Mouse (Mus musculus): ENCODE measurements around the gene Nyx.

Gene Nyx

DNA sequence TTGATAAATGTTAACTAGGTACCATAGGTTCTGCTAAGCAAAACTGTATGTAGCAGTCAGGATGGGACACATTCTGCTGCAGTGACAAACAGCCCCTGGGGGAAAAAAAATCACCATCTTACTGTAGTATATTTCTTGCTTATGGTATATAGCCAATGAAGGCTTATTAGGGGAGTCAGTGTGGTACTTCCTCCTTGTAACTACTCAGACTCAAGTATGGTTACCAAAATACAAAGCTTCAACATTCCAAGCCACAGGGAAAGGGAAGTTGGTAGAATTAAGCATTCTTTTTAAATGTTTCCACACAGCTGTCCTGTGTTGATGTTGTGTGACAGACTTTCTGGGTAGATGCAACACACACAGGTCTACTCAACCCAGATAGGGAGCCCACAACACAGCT is 27.0 kb downstream of the Nyx start:
- no peak for DNase-seq (ENCODE audit: low spot score in 2 of 2)

DNA sequence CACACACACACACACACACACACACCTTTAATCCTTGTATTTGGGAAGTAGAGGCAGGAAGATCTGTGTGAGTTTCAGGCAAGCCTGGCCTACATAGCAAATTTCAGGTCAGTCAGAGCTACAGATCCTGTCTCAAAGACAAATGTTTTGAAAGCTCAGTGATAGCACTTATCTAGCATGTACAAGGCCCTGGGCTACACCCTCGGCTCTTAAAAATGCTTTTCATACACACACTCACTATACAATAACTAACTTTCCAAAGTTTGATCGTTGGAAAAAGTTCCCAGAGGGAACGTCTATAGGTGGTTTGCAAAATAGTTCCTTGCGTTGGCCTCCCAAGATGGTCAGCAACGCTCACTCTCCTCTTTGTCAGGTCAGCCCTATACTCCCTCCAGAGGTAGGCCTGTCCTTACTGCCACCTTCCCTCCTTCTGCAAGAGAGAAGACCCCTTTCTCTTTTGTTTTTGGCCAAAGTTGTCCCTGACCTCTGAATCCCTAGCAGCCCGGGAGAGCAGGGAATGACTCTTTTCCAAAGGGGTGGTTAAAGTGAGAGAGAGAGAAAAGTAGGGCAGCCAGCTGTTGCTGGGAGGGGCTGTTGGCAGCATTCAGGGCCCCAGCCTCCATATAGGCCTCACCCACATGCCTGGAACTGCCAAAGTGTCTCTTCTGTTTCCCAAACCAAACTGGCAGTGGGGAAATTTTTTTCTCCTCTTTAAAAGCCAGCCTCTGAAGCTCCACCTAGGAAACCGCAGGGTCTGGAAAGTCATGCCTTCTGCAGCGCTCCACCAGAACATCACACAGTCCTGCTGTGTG is 29.2 kb downstream of the Nyx start:
- peak in 1 of 2 experiments; percentile 20 for DNase-seq (ENCODE audit: low spot score in 2 of 2)

DNA sequence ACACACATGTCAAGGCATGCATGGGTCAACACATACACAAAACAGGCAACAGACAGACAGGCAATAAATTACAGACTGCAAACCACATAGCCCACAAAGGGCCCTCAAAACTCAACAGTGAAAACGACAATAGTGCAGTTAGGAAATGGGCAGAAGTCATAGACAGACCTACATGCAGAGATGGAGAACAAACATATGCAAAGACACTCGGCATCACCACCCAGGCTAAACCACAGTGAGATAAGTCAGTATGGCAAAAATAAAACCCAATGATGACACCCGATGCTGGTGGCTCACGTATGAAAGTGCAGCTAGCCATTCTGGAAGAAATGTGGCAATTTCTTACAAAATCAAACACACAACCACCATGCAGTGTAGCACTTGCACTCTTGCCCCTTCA is 34.4 kb downstream of the Nyx start:
- DNase-seq (ENCODE audit: low spot score in 2 of 2), result no peak

DNA sequence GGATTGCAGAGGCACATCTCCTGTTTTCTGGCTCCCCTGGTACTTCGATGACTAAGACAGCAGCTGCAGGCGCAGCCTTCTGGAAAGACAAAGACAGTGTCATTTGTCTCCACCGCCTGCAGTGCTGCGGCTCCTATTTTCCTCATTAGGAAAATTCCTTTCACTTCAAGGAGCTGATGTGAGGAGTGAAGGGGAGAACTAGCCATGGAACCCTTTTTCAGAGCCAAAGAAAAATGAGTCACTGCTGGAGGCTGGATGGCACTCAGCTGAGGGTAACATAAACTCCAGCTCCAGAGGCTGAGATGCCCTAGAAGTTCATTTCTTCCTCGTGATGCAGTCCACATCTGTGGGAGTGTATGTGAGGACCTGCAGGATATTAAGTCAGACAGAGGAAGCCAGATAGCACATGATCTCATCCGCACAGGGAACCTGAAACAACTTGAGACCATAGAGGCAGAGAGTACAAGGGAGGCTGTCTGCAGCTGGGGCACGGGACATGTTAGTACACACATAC is 37.0 kb downstream of the Nyx start:
- DNase-seq (ENCODE audit: low spot score in 2 of 2), result peak; percentile 28 to 54

DNA sequence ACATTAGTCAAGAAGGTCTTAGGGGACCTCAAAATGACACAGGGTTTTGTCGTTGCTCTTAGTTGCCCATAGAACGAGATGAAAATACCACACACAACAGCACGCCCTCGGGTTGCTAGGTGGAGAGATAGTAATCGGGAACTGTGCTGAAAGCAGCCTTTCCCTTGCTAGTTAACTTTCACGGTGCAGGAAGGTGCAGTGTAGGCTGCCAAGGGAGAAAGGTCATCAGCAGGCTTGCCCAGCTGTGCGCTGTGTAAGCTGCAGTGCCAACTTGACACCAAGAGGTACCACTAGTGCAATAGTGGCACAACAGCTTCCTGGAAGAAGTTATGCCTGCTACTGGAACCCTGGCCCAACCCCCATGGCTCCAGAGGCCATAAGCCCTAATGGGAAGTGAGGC is 38.5 kb downstream of the Nyx start:
- no peak for DNase-seq (ENCODE audit: low spot score in 2 of 2)

DNA sequence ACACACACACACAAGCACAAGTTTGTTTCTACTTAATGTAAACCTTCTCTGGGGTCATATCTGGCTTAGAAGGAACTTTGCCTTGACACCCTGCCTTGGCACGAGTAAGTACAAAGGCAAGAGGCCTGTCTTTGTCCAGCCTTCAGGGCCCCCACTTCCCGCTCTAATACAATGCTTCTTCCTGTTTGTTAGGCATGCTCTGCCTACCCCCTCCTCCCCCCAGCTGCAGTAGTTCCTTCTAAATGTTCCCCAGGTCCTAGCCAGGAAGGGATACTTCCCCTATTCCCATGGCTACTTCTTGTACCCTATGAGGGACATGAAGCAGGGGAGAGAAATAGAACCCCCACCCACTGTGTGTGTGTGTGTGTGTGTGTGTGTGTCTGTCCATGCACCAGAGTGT is 40.5 kb downstream of the Nyx start:
- peak; percentile 51 to 72 for DNase-seq (ENCODE audit: low spot score in 2 of 2)

DNA sequence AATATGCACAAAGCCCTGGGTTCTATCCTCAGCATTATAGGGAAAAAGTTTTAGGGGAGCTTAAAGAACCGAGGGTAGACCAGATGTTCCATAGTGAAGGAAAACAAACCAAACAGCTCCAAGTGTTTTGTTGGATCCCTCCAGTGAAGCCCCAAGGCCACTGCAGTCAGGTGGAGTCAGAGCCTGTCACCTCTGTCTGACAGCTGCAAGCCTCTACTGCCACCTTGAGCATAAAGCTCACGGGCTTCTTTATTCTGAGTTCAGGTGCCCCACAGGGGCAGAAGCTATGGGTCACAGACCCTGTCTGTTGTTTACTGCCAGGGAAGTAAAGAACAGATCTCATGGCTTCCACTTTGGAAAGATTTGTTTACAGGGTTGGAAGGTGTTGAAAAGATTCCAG is 47.2 kb downstream of the Nyx start:
- no peak for DNase-seq (ENCODE audit: low spot score in 2 of 2)

DNA sequence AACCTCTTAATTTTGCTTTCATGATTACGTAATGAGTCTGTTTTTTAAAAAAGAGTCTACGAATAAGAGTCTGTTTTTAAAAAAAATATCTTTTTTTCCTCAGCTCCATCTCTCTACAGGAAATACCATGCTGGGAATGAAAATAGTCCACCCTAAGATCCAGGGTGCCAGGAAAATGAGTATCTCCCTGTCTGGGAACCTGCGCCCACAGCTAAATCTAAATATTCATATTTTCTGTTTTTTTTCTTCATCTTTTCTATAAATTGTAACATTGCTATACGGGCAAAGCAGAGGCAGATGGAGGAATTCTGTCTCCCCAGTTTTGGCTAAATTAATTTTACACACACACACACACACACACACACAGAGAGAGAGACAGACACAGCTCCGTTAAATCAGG is 48.0 kb downstream of the Nyx start:
- DNase-seq (ENCODE audit: low spot score in 2 of 2), result no peak

DNA sequence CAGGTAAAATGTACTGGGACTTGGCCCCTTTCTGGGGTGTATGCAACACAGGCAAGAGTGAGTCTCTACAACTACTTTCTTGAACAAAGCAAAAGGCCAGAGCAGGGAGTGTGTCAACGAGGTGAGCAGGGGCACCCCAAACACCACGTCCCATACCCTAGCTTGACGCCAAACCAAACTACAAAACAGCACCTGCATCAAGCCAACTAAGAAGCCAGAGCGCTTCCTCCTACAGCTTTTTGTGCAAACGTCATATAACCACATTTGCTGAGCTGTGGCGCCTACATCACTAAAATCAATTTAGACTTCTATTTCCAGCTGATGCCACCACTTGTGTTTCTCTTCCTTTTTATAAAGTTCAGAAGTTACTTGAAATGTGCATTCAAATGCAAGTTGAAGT is 50.5 kb downstream of the Nyx start:
- DNase-seq (ENCODE audit: low spot score in 2 of 2), result peak in 1 of 2 experiments; percentile 28

DNA sequence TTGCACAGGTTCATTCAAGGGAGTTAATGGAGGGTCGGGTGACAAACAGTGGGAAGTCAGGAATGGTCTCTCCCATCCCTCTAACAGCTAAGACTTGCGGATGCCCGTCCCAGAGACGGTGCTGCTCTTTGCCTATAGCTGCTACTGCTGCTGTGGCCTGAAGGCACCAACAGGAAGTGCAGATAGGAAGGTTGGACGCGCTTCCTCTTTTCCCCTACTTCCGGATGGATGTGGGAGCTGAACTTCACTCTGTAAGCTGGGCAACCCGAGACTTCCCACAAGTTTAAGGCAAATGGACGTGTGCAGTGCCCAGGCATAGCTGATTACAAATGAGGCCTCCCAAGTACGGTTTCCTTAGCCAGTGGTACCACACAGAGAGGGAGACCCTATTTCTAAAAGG is 52.1 kb downstream of the Nyx start:
- DNase-seq (ENCODE audit: low spot score in 2 of 2), result no peak

DNA sequence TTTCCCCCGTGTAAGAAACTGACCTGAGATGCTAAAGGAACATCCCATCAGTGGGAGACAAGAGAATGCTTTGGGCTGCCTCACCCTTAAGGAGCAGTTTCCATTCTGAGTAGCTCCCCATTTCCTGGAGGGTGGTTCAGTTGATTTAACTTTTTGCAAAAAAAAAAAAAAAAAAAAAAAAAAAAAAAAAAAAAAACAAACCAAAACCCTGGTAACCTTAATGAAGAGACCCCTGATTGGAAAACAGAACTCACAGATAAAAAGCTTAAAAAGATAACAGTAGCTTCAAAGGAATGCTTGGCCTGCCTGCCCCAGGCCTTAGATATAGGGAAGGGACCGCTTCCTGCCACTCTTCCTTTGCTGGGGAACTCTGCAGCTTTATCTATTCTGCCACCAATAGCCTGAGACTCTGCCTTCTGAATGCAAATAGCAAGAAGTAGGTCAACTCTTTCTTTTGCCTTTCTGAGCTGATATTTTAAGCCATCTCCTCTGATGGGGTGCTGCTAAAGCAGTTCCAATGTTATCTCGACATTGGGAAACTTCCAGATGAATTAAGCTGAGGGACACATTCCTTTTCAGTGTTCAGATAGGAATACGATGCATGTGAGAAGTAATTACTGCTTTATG is 53.0 kb downstream of the Nyx start:
- peak in 1 of 2 experiments; percentile 15 for DNase-seq (ENCODE audit: low spot score in 2 of 2)

DNA sequence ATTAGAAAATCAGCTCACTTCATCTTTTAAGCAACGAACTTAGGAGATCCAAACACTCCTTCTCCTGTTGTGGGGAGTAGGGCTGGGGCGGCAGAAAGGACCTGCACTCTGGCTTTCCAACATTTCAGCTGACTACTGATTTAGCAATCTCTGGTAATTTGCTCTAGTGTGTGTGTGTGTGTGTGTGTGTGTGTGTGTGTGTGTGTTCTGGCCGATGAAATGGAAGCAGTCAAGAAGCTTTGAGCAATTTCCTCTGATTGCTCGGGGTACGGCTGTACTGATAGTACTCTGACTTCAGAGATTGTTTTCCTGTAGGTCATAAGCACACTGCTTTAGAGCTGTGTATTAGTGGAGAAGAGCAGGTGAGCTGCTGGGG is 53.5 kb downstream of the Nyx start:
- peak in 1 of 2 experiments; percentile 33 for DNase-seq (ENCODE audit: low spot score in 2 of 2)

DNA sequence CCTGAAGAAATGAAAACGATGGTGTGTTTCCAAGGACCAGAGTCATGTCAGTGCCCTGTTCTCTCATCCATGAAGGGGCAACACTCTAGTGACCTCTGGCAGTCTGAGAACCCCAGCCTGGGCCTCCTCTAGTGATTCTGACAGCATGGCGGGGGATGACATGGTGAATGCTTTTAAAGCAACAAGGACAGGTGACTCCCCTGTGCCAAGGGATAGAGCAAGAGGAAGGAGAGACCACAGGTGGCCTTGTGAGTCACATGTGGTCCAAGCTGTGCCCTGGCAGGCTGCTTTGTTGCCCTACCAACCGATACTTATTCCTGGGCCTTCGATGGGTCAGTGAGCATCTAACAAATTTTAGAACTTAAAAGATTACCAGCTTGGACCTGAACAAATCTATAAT is 54.7 kb downstream of the Nyx start:
- no peak for DNase-seq (ENCODE audit: low spot score in 2 of 2)

DNA sequence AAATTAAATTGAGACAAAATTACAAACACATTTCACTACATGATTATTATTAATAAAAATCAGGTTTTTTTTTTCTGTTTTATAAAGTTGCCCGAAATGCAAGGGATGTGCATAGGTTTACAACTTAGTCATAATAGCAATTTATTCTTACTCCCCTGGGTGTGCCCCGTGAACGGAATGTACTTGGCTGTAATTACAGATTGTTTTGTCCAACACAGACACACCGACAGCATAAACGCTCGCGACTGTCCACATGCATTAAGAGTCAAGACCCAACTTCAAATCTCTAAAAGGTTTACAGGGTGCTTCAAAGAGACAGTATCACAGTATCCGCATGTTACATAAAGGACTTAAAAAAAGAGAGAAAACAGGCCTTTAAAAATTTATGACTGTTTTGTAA is 55.4 kb downstream of the Nyx start:
- no peak for DNase-seq (ENCODE audit: low spot score in 2 of 2)
